Mouse (Mus musculus) lung, postnatal 10 days (tissue): ENCODE results near the gene Zfp91.
"Not testable (repeated sequence)": the region's sequence is repeated elsewhere in the genome, so short reads cannot be mapped to it uniquely, and the experiment has no call there.

Experiments used
- DNase-seq: peaks from one replicate; pipeline ENCODE4 v3.0.0; 2021

Zfp91 gene

DNA sequence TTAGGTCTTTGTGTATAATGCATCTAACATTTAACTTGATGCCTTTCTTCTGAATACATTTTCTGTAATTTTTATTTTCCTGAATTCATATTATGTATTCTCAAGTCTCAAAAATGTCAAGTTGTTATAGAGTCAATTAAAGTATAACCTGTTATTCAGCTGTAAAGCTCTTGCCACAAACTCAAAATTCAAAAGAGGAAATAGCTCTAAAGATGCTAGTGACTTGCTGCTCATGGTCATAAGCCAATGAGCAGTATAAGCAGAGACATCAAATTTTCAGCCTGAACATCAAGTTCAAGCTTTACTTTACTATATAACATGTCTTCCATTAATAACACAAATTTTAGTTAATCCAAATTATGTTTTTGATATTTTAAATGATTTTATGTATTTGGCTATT, 3.6 kb downstream of the Zfp91 start:
- no peak for DNase-seq

DNA sequence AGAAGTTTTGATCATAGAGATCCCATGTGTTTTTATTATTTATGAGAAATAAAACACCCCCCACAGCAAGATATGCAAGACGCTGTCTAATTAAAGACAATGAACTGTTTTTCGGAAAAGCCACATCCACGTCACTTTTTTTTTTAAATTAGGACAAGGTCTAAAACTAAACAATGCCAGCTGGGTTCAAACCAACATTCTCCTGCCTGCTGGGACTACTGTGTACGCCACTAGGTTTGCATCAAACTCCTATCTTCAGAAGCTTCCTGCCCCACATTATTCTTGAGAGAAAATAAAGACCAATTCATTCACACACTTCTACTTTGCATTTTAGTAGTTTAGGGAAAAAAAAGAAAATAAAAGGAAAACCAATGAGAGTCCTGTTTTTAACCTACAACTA, 8.2 kb downstream of the Zfp91 start:
- no peak for DNase-seq

DNA sequence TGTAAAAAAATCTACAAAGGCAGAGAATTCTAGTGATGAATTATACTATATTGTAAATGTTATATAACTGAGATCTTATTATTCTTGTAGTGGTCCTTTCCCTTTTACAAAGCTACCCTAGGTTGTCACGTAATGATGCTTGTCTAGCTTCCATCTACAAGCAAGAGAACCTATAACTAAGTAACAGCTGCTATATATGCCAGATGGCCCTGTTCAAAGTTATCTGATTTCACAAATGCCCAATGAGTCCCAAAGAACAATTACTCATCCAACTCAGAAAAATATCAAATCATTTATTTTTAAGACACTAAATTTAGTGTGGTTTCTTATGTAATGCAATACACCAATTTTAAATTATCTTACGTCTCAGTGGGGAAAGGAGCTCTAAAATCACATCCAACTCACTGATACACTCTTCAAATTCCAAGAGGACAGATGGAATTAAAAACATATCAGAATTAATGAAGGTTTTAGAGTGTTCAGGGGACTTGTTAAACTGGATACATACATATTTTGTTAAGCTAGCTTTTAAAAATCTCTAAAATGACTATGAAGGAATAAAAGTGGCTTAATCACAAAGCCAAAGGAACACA, 9.0 kb downstream of the Zfp91 start:
- no peak for DNase-seq

DNA sequence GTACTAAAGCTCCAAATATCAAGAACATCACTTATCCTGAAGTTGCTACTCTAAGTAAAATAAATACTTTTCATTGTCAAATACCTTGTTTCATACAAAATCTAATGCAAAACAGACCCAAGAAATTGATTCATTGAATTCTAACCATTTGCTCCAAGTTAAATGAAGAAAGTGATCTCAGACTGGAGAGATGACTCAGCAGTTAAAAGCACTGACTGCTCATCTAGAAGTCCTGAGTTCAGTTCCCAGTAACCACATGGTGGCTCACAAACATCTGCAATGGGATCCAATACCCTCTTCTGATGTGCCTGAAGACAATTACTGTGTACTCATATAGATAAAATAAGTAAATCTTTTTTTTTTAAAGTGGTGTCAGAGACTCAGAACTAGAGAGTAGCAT, 15.5 kb downstream of the Zfp91 start:
- DNase-seq, result no peak

DNA sequence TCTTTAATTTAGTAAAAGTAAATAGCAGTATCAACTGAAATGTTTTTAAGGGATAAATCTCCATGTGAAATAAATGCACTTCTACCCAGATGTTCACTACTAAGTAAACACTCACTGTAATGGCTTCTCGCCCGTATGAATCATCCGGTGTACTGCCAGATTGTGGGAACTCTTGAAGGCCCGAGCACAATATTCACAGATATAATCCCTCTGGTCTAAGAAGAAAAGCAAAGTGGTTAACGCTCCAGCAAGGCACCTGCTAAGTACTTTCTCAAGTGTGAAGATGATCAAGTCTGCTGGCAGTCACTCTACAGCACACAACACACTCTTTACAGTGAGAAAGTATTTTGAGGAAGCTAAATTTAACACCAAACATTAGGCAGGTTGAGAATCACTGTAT, 25.0 kb downstream of the Zfp91 start:
- DNase-seq, result no peak

DNA sequence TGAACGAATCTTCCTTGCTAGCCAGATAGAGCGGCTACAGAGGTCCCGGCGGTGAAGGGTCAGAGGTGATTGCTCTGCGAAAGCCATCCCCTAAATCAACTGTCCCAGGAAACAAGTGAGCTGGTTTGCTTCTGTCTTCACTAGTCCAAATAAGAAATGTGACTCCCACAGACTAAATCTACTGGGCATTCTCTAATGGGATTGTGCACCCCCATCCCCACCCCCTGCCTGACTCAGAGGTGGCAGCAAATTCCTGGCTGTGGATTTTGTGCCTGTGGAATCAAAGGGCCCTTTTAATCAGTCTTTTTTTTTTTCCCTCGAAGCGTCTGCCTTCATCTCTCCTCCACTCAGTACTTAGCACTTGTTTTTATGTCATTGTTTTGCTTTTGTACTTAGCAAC, 30.6 kb downstream of the Zfp91 start, which contains the start of gene Cntf:
Gene Cntf (minus strand): TSS at position 325 of the 400 bp plus-strand sequence.
- DNase-seq, result no peak

DNA sequence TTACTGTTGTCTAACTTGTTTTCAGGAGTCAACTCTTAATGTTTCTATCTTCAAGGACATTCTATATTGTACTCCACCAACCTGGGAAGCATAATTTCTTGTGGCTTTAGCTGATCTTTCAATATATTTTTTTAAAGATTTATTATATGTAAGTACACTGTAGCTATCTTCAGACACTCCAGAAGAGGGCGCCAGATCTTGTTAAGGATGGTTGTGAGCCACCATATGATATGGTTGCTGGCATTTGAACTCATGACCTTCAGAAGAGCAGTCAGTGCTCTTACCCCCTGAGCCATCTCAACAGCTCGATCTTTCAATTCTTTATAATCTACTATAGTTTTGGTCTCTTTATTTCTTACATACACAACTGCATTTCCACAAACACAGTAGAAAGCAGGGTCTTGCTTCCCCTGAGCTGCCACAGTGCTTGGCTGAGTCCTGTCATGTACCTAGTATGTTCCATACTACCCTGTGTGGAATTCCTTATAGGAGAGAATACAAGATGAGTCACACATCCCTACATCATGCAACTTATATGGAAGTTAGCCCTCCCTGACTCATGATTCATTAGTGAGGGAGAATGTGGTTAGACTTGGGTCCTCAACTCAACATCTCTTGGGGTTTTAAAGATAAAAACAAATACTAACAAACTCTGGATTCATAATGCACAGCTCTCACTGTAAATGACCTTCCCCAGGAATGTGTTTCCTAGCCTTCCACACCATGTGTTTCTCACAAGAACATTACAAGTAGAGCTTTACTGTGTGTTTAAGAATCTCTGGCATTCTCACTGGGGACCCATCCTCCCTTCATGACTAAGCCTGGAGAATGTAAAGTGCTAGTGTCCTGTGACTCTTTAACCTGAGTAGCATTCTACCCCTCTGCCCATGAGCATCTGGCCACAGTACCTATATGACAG, 33.5 kb downstream of the Zfp91 start:
- peak; percentile 11 for DNase-seq

DNA sequence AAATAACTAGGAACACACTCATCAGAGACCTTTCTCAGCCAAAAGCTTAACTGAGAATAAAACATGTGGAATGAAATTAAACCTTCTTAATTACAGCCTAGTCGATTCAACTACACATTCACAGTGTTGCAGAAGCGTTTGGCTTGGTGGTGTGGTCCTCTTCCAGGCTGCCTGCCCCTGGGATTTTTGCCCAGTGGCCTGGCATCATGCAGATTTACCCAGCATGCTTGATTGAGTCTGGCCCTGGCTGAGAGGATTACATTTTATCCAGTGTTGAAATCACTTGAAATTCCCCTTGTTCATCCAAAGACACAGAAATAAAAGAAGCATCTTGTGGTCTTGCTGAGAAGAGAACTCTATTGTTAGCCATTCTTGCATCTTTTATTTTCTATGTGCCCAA, 36.3 kb downstream of the Zfp91 start:
- peak; percentile 31 for DNase-seq

DNA sequence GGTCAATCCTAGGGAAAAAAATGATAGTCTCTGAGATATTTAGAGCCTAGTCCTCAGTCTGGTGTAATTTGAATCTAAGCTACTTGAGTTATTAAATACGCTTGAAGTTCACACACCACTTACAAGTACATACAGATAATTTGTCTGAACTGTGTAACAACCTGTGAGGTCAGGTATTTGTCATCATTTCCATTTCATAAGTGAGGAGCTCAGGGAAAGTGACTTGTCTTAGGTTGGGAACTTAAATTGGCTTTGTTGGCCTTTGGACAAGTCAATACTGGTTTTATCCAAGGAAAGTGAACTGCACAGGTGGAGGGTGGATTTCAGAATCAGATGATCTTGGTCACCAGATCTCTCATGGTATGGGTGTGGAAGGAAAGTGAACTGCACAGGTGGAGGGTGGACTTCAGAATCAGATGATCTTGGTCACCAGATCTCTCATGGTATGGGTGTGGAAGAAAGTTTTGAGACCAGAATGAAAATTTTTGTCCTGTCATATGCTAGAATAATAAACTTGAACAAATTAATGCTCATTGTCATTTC, 36.9 kb downstream of the Zfp91 start:
- no peak for DNase-seq

DNA sequence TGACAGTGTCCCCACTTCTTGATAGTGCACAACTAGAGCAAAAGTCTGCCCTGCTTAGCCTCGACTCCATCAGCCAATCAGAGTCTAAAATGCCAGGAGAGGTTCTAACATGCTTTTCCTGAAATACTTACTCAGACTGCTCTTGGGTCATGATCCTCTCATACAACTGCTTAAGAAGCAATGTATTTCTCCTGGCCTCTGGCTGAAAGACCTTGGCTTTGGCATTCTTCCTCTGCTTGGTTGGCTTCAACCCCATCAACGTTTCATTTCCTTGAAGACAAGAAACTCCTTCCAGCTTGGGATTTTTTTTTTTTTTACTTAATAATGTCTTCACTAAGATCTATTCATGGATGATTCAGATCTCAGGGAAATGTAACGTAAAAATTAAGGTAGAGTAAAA, 39.6 kb downstream of the Zfp91 start:
- no peak for DNase-seq

DNA sequence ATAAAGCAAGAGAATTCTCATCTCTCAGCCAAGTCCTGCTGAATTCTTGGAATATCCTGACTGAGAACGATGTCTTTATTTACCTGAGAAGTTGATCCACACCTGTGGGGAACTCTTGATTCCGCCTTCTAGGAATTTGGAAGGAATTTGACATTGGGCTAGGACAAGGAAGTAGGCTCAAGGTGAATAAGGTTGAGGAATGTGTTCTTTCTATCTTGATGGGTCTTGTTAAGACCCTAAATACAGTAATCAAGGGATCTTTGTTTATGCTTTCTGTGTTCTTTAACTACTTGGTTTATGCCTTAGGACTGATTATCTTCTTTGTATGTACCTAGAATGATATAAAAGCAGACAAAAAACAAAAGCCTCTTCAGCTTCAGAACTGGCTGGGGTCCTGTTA, 64.0 kb downstream of the Zfp91 start:
- no peak for DNase-seq

DNA sequence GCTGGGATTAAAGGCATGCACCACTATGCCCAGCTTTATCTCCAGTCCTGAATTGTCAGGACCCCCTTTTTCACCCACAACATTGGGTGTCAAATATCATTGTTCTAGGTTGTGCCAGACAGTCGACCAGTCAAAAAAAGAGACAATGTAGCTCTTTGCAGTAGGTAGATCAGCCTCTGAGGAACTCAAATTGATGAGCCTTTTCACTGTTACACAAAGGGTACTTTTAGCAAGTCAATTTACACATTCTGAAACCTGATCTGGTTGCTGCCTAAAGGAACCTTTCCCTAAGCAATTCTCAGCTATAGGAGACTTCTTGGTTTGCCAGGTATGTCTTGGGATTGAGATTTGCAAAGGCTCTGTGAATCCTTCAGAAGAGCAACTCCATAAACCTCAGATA, 64.9 kb downstream of the Zfp91 start:
- DNase-seq, result no peak

DNA sequence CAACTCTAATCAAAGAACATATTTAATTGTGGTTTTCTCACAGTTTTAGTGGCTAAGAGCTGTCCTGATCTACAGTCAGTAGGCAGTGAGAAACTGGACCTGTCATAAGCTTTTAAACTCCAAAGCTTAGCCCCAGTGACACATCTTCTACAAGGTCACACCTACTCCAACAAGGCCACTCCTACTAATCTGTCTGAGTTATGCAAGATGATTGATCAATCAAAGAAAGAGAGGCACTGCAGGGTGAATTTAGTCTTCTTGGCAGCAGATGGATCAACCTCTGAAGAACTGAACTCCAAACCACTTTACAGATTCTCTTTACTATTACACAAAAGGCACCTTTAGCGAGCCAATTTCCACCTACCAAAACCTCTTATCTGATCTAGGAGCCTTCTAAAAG, 70.1 kb downstream of the Zfp91 start:
- no peak for DNase-seq

DNA sequence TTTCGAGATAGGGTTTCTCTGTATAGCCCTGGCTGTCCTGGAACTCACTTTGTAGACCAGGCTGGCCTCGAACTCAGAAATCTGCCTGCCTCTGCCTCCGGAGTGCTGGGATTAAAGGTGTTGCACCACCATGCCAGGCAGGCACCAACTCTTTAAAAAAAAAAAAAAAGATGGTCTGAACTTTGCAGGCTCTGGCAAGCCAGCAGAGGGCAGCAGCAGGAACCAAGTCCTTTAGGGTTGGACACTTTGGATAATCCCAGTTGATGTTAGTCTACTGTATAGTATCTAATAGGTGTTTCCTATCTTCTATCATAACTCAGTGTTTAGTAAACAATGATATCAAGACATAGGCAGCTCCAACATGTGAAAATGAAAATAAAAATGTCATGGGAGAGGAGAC, 73.6 kb downstream of the Zfp91 start:
- peak; percentile 55 for DNase-seq

DNA sequence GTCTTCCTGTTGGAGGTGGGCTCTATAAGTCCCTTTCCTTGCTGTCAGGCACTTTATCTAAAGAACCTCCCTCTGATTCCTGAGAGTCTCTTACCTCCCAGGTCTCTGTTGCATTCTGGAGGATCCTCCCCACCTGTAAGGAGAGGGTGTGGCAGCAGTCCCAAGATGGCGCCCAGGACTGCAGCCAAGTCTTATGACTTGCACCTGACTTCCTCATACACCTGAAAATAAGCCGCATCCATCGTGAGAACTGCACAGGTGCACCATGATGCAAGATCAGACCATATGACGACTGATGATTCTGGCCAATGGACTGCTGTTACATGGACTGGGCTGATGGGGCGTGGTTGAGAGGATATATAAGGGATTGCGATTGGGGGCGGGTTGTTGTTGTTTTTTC, 74.3 kb downstream of the Zfp91 start:
- DNase-seq, result not testable (repeated sequence)

DNA sequence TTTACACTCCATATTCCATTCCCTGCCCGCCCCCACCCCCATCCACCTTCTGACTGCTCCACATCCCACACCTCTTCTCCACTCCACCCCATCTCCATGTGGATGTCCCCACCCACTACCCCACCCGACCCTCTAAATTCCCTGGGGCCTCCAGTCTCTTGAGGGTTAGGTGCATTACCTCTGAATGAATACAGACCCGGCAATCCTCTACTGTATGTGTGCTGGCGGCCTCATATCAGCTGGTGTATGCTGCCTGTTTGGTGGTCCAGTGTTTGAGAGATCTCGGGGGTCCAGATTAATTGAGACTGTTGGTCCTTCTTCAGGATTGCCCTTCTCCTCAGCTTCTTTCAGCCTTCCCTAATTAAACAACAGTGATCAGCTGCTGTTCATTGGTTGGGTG, 75.0 kb downstream of the Zfp91 start:
- not testable (repeated sequence) for DNase-seq

DNA sequence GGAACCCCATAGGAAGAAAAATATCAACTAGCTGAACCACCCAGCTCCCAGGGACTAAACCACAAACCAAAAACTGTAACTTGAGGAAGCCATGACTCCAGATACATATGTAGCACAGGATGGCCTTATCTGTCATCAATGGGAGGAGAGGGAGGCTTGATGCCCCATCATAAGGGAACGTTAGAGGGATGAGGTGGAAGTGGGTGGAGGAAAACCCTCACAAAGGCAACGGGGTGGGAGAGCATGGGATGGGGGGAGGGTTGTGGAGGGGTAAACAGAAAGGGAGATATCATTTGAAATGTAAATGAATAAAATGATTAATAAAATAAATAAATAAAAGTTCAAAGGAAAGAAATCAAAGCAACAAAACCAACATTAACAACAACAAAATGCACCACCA, 75.5 kb downstream of the Zfp91 start:
- DNase-seq, result no peak

DNA sequence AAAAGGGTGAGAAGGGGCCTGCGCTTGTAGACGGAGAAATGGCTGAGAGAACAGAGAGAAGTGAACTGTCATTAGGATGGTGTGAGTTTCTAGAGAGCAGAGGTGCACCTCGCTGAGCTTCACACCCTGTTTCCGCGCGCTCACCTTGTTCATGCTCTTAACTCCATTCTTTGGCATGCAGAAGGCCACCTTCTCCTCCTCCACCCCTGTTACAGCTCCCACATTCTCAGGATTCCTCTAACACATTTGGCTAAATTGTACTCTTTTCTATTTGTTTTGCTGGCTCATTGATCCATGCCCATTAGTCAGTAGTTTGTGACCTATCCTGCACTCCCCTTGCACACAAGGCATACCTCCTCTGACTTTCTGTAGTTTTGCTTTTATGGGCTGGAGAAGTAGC, 76.7 kb downstream of the Zfp91 start:
- no peak for DNase-seq
